Mouse (Mus musculus) embryonic facial prominence, embryonic 11.5 days (tissue): ENCODE measurements at regions not wholly inside any gene's neighbourhood (a gene's known extent, or its start where the extent isn't known, plus 50 kb on each side); places are given as distances from the start of the nearest gene placed in this dataset.

Experiments
- ATAC-seq: fragments of 200-750 bp; cut with Nextera tagmentation; replicated peaks from 2 replicates; pipeline ENCODE4 v1.8.0; 2017; ENCODE audit warnings: low read depth; ENCODE audit not compliant: insufficient number of reproducible peaks, low FRiP score, low TSS enrichment
- DNase-seq: peaks from one replicate; pipeline ENCODE4 v3.0.0-alpha.2; 2015; ENCODE audit warnings: low spot score
- H3K27ac ChIP-seq: fragments of 300-500 bp; sonication (generic); replicated peaks from 2 replicates; pipeline ENCODE4 v1.5.1; 2014; ENCODE audit warnings: mild to moderate bottlenecking, low read depth, low read length, control low read depth
- H3K27me3 ChIP-seq: fragments of 300-500 bp; sonication (generic); 2 replicates; pipeline ENCODE4 v1.6.1; 2014; ENCODE audit warnings: mild to moderate bottlenecking, low read length, moderate library complexity, mixed read lengths; ENCODE audit not compliant: control insufficient read depth, insufficient read depth
- H3K36me3 ChIP-seq: fragments of 300-500 bp; sonication (generic); replicated peaks from 2 replicates; pipeline ENCODE4 v1.6.1; 2014; ENCODE audit warnings: low read depth, mild to moderate bottlenecking, low read length, moderate library complexity, mixed read lengths; ENCODE audit not compliant: control insufficient read depth, insufficient read depth
- H3K4me1 ChIP-seq: fragments of 300-500 bp; sonication (generic); 2 replicates; pipeline ENCODE4 v1.6.1; 2014; ENCODE audit warnings: low read length, mixed read lengths; ENCODE audit not compliant: control insufficient read depth, insufficient read depth
- H3K4me2 ChIP-seq: fragments of 300-500 bp; sonication (generic); 2 replicates; pipeline ENCODE4 v1.6.1; 2014; ENCODE audit warnings: low read depth, mild to moderate bottlenecking, control low read depth, low read length, moderate library complexity
- H3K4me3 ChIP-seq: fragments of 300-500 bp; sonication (generic); 2 replicates; pipeline ENCODE4 v1.5.1; 2014; ENCODE audit warnings: low read depth, low read length, control low read depth
- H3K9ac ChIP-seq: fragments of 300-500 bp; sonication (generic); replicated peaks from 2 replicates; pipeline ENCODE4 v1.6.1; 2014; ENCODE audit warnings: mild to moderate bottlenecking, control low read depth, low read length
- H3K9me3 ChIP-seq: fragments of 300-500 bp; sonication (generic); replicated peaks from 2 replicates; pipeline ENCODE4 v1.6.1; 2016; ENCODE audit warnings: mild to moderate bottlenecking, low read length, inconsistent platforms, mixed read lengths; ENCODE audit not compliant: control insufficient read depth
- WGBS: fragments of 180-500 bp; shearing (Covaris S2); extraction: QIAGEN DNeasy Blood & Tissue Kit; methylation state at CpG from one replicate; pipeline ENCODE4 v1.1.7; 2014; 5-methylcytosine and 5-hydroxymethylcytosine counted together

DNA sequence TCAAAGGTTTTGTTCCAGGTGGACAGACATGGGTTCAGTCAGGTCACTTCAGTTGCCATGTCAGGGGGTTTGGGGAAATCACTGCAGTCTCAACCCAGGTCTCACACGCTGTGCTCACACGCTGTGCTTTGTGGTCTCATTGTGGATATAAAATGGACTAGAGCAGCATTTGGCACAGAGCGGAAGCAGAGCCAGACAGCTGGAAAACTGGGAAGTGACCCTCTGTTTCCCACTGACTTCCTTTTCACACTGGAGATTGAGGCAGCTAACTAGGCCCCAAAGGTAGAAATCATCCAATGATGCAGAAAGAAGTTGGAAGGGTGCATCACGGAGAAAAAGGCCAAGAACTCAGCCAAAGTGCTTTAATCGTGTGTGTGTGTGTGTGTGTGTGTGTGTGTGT lies 1452.6 kb upstream of the Gm6569 start:
- Histone ChIP-seq H3K9ac (no peak overlapping the region), H3K27ac (no peak overlapping the region), H3K27me3 (no peaks in the 10 kb centered on the region), H3K4me3 (no peak overlapping the region), H3K4me1 (no peaks in the 10 kb centered on the region), H3K4me2 (no peak overlapping the region), H3K36me3 (no peaks in the 10 kb centered on the region), H3K9me3 (no peaks in the 10 kb centered on the region)
- ATAC-seq (no peak), DNase-seq (no peak)
- WGBS, result 93% methylated on average over 5 of the region's 5 CpGs

DNA sequence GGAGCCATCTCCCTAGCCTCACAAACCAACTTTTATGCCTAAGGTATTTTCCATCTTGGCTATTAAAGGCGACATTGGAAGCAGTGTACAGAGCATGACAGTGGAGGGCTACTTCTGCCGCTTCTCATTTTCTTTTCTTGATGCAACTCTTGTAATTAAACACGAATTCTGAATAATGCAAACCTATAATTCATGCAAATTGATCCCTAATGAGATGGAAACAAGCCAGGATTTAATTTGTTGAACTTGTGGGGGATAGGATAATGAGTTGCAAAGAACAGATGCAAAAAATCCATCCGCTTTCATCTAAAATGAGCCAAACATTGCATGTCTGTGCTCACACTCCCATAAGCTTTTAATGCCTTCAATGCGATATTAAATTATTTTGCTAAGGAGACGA lies 1451.8 kb upstream of the Gm6569 start:
- H3K4me3 ChIP-seq, result no peak overlapping the region

DNA sequence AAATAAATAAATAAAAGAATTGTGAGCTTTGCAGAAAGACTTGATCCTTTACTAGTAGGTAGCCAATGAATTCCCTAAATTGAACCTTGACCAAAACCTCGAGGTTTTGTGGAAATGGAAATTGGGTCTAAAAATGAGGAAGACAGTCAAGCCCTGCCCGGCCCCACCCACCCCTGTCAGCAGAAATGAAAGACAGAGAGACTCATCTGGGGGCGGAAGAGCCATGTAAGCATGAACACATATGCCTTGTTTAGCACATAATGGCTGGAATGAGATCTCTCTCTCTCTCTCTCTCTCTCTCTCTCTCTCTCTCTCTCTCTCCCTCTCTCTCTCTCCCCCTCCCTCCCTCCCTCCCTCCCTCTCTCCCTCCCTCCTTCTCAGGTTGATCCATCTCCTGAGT lies 1451.3 kb upstream of the Gm6569 start:
- Histone ChIP-seq H3K27ac (no peak overlapping the region), H3K9ac (no peak overlapping the region), H3K9me3 (no peaks in the 10 kb centered on the region), H3K4me1 (no peaks in the 10 kb centered on the region), H3K4me3 (no peak overlapping the region), H3K27me3 (no peaks in the 10 kb centered on the region), H3K36me3 (no peaks in the 10 kb centered on the region), H3K4me2 (no peak overlapping the region)
- DNase-seq (no peak), ATAC-seq (no peak)
- 87% methylated on average over 3 of the region's 3 CpGs for WGBS

More for the DNA sequence above, 1451.8 kb upstream of the Gm6569 start:
- H3K36me3 ChIP-seq, result no peaks in the 10 kb centered on the region
- no peaks in the 10 kb centered on the region for H3K27me3 ChIP-seq
- DNase-seq (no peak), ATAC-seq (no peak)
- no peaks in the 10 kb centered on the region for H3K4me1 ChIP-seq
- WGBS, result 84% methylated on average over 6 of the region's 6 CpGs
- H3K27ac ChIP-seq, result no peak overlapping the region
- no peak overlapping the region for H3K9ac ChIP-seq
- H3K4me2 ChIP-seq, result no peak overlapping the region
- H3K9me3 ChIP-seq, result no peaks in the 10 kb centered on the region

DNA sequence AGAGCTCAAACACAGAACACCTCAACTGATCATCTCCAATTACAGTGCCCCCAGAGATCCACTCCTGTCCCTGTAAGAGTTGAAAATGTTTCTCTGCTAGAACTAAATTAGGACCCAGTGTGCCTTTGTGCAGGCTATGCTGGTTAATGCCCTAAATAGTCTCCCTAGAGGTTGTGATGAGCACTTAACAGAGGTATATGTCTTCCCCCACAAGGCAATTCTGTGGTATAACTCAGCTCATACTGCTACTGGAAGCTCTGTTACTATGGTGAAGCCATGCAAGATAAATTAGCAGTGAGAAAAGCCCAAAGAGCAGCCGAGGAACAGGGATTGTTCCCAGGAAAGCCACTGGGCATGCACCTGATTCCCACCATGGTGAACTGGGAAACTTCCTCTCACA lies 1450.9 kb upstream of the Gm6569 start:
- WGBS, result 81% methylated on average over 1 of the region's 1 CpGs
- H3K9ac ChIP-seq, result no peak overlapping the region
- no peaks in the 10 kb centered on the region for H3K36me3 ChIP-seq
- no peaks in the 10 kb centered on the region for H3K9me3 ChIP-seq
- H3K4me1 ChIP-seq, result no peaks in the 10 kb centered on the region
- ATAC-seq (no peak), DNase-seq (no peak)
- no peak overlapping the region for H3K4me2 ChIP-seq
- H3K27ac ChIP-seq, result no peak overlapping the region
- H3K27me3 ChIP-seq, result no peaks in the 10 kb centered on the region
- no peak overlapping the region for H3K4me3 ChIP-seq

DNA sequence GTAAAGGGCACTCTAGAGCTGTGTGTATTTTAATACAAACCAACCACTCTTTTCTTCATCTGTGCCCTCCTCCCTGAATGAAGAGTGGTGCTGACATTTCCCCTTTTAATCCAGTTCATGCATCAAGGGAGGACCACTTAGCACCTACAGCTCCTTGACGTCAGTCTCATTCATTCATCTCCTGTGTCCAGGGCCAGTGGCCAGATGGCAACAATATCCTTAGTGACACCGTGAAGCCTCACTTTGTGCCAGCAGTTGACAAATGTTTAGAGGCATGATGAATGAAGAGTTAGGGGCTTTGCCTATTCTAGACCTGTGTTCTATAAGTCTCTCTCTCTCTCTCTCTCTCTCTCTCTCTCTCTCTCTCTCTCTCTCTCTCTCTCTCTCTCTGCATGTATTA lies 1441.1 kb upstream of the Gm6569 start:
- no peaks in the 10 kb centered on the region for H3K36me3 ChIP-seq
- ATAC-seq (no peak), DNase-seq (no peak)
- H3K9me3 ChIP-seq, result no peaks in the 10 kb centered on the region
- no peak overlapping the region for H3K27ac ChIP-seq
- H3K4me3 ChIP-seq, result no peak overlapping the region
- no peaks in the 10 kb centered on the region for H3K27me3 ChIP-seq
- no peaks in the 10 kb centered on the region for H3K4me1 ChIP-seq
- H3K9ac ChIP-seq, result no peak overlapping the region
- no peak overlapping the region for H3K4me2 ChIP-seq
- 75% methylated on average over 2 of the region's 2 CpGs for WGBS

DNA sequence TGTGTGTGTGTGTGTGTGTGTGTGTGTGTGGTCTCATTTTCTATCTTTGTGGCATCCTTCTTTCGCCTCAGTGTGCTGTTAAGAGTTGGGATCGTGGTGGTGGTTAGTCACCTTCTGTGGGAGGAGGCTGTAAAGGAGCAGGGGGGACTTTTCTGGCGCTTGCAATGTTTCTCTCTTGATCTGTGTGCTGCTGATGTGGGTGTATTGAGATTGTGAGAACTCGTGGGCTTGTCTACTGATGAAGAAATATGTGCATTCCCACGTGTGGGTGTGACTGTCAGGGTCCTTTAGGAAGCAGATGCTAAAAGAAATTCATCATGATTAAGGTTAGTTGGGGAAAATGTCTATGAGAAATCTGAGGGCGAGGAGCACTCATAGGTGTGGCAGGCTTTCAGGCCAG lies 1422.4 kb upstream of the Gm6569 start:
- Histone ChIP-seq H3K9me3 (no peaks in the 10 kb centered on the region), H3K4me2 (no peak overlapping the region), H3K27me3 (no peaks in the 10 kb centered on the region), H3K27ac (no peak overlapping the region), H3K4me3 (no peak overlapping the region), H3K9ac (no peak overlapping the region), H3K4me1 (no peaks in the 10 kb centered on the region), H3K36me3 (no peaks in the 10 kb centered on the region)
- DNase-seq, result no peak
- ATAC-seq, result no peak
- WGBS, result 75% methylated on average over 6 of the region's 6 CpGs
